Comparison of ENCODE assay signal across 8 mouse cellular contexts in genomic region chr1:180364720-180365119, GRCm38 (mm10). TPM values are rescaled to one million over a fixed set of nuclear protein-coding genes. Genes with fewer than 3 reads are reported as not detected.
DNase-seq lines count a peak whose midpoint lies in the region; ATAC-seq and TF ChIP-seq lines count a peak whose summit lies in the region.

No protein-coding gene starts in this region.

- peak overlapping the region; percentile 76 for H3K4me3 ChIP-seq in gastrocnemius, adult 2 months
- H3K4me3 ChIP-seq in spleen, adult 2 months (ENCODE audit: extremely low read depth, insufficient read depth, insufficient read length) = no peak overlapping the region
- peak overlapping the region; percentile 46 for H3K4me3 ChIP-seq in liver, embryonic 15.5 days (replicated peaks)

- 40% methylated on average over 2 of the region's 2 CpGs for WGBS in spleen, adult 2 months
- whole genome bisulfite sequencing in liver, embryonic 15.5 days (ENCODE audit: insufficient replicate concordance) = 12% methylated on average over 2 of the region's 2 CpGs

- H3K9ac ChIP-seq in liver, embryonic 15.5 days = no peak overlapping the region

- TF ChIP-seq POLR2A in spleen, adult 2 months (IDR thresholded peaks at IDR 0.05; ENCODE audit: low read depth, low read length) = no peak

- H3K9me3 ChIP-seq in liver, embryonic 15.5 days (replicated peaks) = no peaks in the 10 kb centered on the region

- TF ChIP-seq CTCF in gastrocnemius, adult 2 months (IDR thresholded peaks at IDR 0.05) = no peak
- TF ChIP-seq CTCF in spleen, adult 2 months (IDR thresholded peaks at IDR 0.05; ENCODE audit: extremely low read depth, insufficient read depth, insufficient read length, insufficient replicate concordance) = no peak

- H3K27ac ChIP-seq in gastrocnemius, adult 2 months = peak overlapping the region; percentile 84
- H3K27ac ChIP-seq in spleen, adult 2 months (ENCODE audit: insufficient read depth, low read length) = peak overlapping the region; percentile 1; the same call in 1 of the 2 replicates
- H3K27ac ChIP-seq in liver, embryonic 15.5 days (replicated peaks) = no peak overlapping the region

- no peaks in the 10 kb centered on the region for H3K36me3 ChIP-seq in spleen, adult 2 months (ENCODE audit: control insufficient read depth, insufficient read depth, low read length)
- no peaks in the 10 kb centered on the region for H3K36me3 ChIP-seq in liver, embryonic 15.5 days (replicated peaks)

- H3K27me3 ChIP-seq in spleen, adult 2 months (ENCODE audit: control insufficient read depth, insufficient read depth, low read length) = no peaks in the 10 kb centered on the region
- 0 out of 2 replicates have a peak, but pooled peaks cover 8% of the 10 kb centered on the region for H3K27me3 ChIP-seq in liver, embryonic 15.5 days

- peak overlapping the region; percentile 72 for H3K4me2 ChIP-seq in liver, embryonic 15.5 days

- H3K4me1 ChIP-seq in spleen, adult 2 months (ENCODE audit: control insufficient read depth, insufficient read depth, insufficient read length) = peaks cover 31% of the 10 kb centered on the region
- peaks cover 46% of the 10 kb centered on the region for H3K4me1 ChIP-seq in liver, embryonic 15.5 days (replicated peaks)

- no peak for ATAC-seq in liver, embryonic 15.5 days (ENCODE audit: insufficient read depth)
- no peak for ATAC-seq in CD4-positive, CD25-positive, alpha-beta regulatory T cell, adult 4 months

- intact Hi-C loops in gastrocnemius, adult 2 months (cut with DNase I) = loop anchor here (1.0 kb wide), 1 partner anchor 23 kb away; no protein-coding TSS in a partner anchor
- intact Hi-C loops in gastrocnemius, postnatal 36 days (cut with DNase I) = no loop called here

- no peak for DNase-seq in gastrocnemius, adult 2 months
- no peak for DNase-seq in gastrocnemius, postnatal 36 days
- DNase-seq in spleen, adult 2 months (ENCODE audit: low read depth in 1 of 2, low spot score in 2 of 2) = no peak
- no peak for DNase-seq in spleen, postnatal 14 days (ENCODE audit: low spot score in 2 of 2)
- DNase-seq in spleen, adult 18-20 months = no peak
- no peak for DNase-seq in cerebellum, adult 9-11 months

RNA-seq across cellular contexts. Expression of gene Itpkb, which starts 34.4 kb away (rescaled TPM):
- 10 to 100 TPM; 14.7 to 22.7 TPM for total RNA-seq in gastrocnemius, adult 2 months (2021)
- 10 to 100 TPM; 16.0 to 18.2 TPM for total RNA-seq in gastrocnemius, postnatal 36 days (2021)
- polyA plus RNA-seq in spleen, adult 2 months (2012; rRNA removed) = 22.9 and 24.7 TPM in 2 replicates
- polyA plus RNA-seq in liver, embryonic 15.5 days (2015; fragmentation: Nextera tagmentation; extraction: Ambion mirVana) = 1.3 and 1.6 TPM in 2 replicates
- 10 to 100 TPM; 54.6 to 56.7 TPM for polyA plus RNA-seq in CD4-positive, CD25-positive, alpha-beta regulatory T cell, adult 4 months (2017; shearing (Covaris generic))
